Mouse (Mus musculus): ENCODE results near the gene Topaz1. TPM values are rescaled to one million over a fixed set of nuclear protein-coding genes. Genes with fewer than 3 reads are reported as not detected.

Gene Topaz1
- total and polyA plus RNA-seq, 2 experiments from 2014 or later, result not detected

GRCm38 (mm10) chr9:122734934-122735333, 12.2 kb upstream of the Topaz1 start:
- H3K36me3 ChIP-seq (replicated peaks; ENCODE audit: control insufficient read depth, insufficient read depth, low read length), result no peaks in the 10 kb centered on the region
- TF ChIP-seq EP300 (IDR thresholded peaks at IDR 0.05; ENCODE audit: low read depth) (no peak), CTCF (IDR thresholded peaks at IDR 0.05; ENCODE audit: low read depth) (no peak)
- DNase-seq (ENCODE audit: low spot score) (no peak), ATAC-seq (ENCODE audit: insufficient read depth, low read depth) (no peak)
- no peak overlapping the region for H3K9ac ChIP-seq (replicated peaks; ENCODE audit: low read depth, low read length)
- no peak overlapping the region for H3K27ac ChIP-seq (ENCODE audit: low read depth)
- H3K9me3 ChIP-seq (replicated peaks; ENCODE audit: control insufficient read depth, low read length), result no peaks in the 10 kb centered on the region
- H3K27me3 ChIP-seq (ENCODE audit: control insufficient read depth, insufficient read depth, low read length), result peaks cover 5% of the 10 kb centered on the region
- WGBS, result 55% methylated on average over 7 of the region's 7 CpGs
- no peak overlapping the region for H3K4me3 ChIP-seq (ENCODE audit: low read depth, low read length)
- no peaks in the 10 kb centered on the region for H3K4me1 ChIP-seq (ENCODE audit: control insufficient read depth, insufficient read depth)
- no peak overlapping the region for H3K4me2 ChIP-seq (ENCODE audit: low read depth, low read length)

DNA sequence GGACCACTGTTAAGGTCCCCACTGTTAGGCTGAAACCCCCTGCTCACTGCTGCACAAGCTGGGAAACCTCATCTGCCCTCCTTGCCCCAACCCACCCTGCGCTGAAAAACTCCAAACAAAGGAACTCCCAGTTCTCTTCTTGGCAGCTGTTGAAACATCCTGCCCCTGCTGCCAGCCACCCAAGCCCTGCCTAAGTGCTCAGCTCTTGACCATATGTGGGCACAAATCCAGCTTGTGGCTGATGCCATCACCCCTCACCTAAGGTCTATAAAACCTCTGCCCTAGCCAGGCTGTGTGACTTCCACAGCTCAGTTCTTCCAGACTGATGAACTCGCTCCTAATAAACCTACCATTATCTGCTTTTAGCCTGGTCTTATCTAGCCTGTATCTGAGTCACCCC, 11.1 kb upstream of the Topaz1 start:
- no peak overlapping the region for H3K4me2 ChIP-seq (ENCODE audit: low read depth, low read length)
- WGBS, result 38% methylated on average over 2 of the region's 2 CpGs
- no peak overlapping the region for H3K4me3 ChIP-seq (ENCODE audit: low read depth, low read length)
- H3K9ac ChIP-seq (replicated peaks; ENCODE audit: low read depth, low read length), result no peak overlapping the region
- no peak for TF ChIP-seq CTCF (IDR thresholded peaks at IDR 0.05; ENCODE audit: low read depth)
- TF ChIP-seq EP300 (IDR thresholded peaks at IDR 0.05; ENCODE audit: low read depth), result no peak
- no peak for DNase-seq (ENCODE audit: low spot score)
- H3K4me1 ChIP-seq (ENCODE audit: control insufficient read depth, insufficient read depth), result no peaks in the 10 kb centered on the region
- peaks cover 5% of the 10 kb centered on the region for H3K27me3 ChIP-seq (ENCODE audit: control insufficient read depth, insufficient read depth, low read length)
- no peak overlapping the region for H3K27ac ChIP-seq (ENCODE audit: low read depth)
- H3K36me3 ChIP-seq (replicated peaks; ENCODE audit: control insufficient read depth, insufficient read depth, low read length), result no peaks in the 10 kb centered on the region
- no peak for ATAC-seq (ENCODE audit: insufficient read depth, low read depth)
- no peaks in the 10 kb centered on the region for H3K9me3 ChIP-seq (replicated peaks; ENCODE audit: control insufficient read depth, low read length)

GRCm38 (mm10) chr9:122736742-122737141, 10.4 kb upstream of the Topaz1 start:
- no peak overlapping the region for H3K4me3 ChIP-seq (ENCODE audit: low read depth, low read length)
- no peak overlapping the region for H3K27ac ChIP-seq (ENCODE audit: low read depth)
- H3K36me3 ChIP-seq (replicated peaks; ENCODE audit: control insufficient read depth, insufficient read depth, low read length), result no peaks in the 10 kb centered on the region

DNA sequence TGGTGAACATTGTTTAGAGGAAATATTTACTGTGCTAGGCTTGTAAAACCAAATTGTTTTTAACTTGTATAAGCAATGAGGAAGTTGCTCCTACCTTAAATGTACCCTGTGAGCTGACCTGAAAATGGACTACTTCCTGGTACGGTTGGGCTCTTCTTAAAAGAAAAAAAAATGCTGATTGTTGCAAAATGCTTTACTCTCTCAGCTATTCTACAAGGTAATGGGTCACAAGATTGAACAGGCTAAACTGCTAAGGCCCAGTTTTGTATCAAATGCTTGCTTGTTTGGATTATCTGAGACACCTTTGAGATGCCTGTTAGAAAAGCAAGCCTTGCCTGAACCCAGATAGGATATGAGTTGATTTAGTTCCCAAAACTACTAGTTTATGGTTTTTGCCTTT, 1.3 kb upstream of the Topaz1 start:
- WGBS, result 77% methylated on average over 1 of the region's 1 CpGs
- Histone ChIP-seq H3K4me1 (ENCODE audit: control insufficient read depth, insufficient read depth) (no peaks in the 10 kb centered on the region), H3K9ac (replicated peaks; ENCODE audit: low read depth, low read length) (no peak overlapping the region), H3K27me3 (ENCODE audit: control insufficient read depth, insufficient read depth, low read length) (no peaks in the 10 kb centered on the region), H3K4me2 (ENCODE audit: low read depth, low read length) (no peak overlapping the region), H3K4me3 (ENCODE audit: low read depth, low read length) (no peak overlapping the region), H3K9me3 (replicated peaks; ENCODE audit: control insufficient read depth, low read length) (no peaks in the 10 kb centered on the region), H3K27ac (ENCODE audit: low read depth) (no peak overlapping the region), H3K36me3 (replicated peaks; ENCODE audit: control insufficient read depth, insufficient read depth, low read length) (no peaks in the 10 kb centered on the region)
- TF ChIP-seq EP300 (IDR thresholded peaks at IDR 0.05; ENCODE audit: low read depth) (no peak), CTCF (IDR thresholded peaks at IDR 0.05; ENCODE audit: low read depth) (no peak)
- DNase-seq (ENCODE audit: low spot score) (no peak), ATAC-seq (ENCODE audit: insufficient read depth, low read depth) (no peak)

More at GRCm38 (mm10) chr9:122736742-122737141, 10.4 kb upstream of the Topaz1 start:
- H3K27me3 ChIP-seq (ENCODE audit: control insufficient read depth, insufficient read depth, low read length), result peaks cover 5% of the 10 kb centered on the region
- no peak overlapping the region for H3K9ac ChIP-seq (replicated peaks; ENCODE audit: low read depth, low read length)
- H3K9me3 ChIP-seq (replicated peaks; ENCODE audit: control insufficient read depth, low read length), result no peaks in the 10 kb centered on the region
- no peaks in the 10 kb centered on the region for H3K4me1 ChIP-seq (ENCODE audit: control insufficient read depth, insufficient read depth)
- 15% methylated on average over 4 of the region's 4 CpGs for WGBS
- TF ChIP-seq CTCF (IDR thresholded peaks at IDR 0.05; ENCODE audit: low read depth), result peak; percentile 71
- no peak for TF ChIP-seq EP300 (IDR thresholded peaks at IDR 0.05; ENCODE audit: low read depth)
- DNase-seq (ENCODE audit: low spot score), result peak; percentile 43
- no peak for ATAC-seq (ENCODE audit: insufficient read depth, low read depth)
- H3K4me2 ChIP-seq (ENCODE audit: low read depth, low read length), result no peak overlapping the region

GRCm38 (mm10) chr9:122757614-122758013, 10.5 kb downstream of the Topaz1 start:
- TF ChIP-seq EP300 (IDR thresholded peaks at IDR 0.05; ENCODE audit: low read depth) (no peak), CTCF (IDR thresholded peaks at IDR 0.05; ENCODE audit: low read depth) (no peak)
- no peak for ATAC-seq (ENCODE audit: insufficient read depth, low read depth)
- Histone ChIP-seq H3K27ac (ENCODE audit: low read depth) (no peak overlapping the region), H3K27me3 (ENCODE audit: control insufficient read depth, insufficient read depth, low read length) (no peaks in the 10 kb centered on the region), H3K4me2 (ENCODE audit: low read depth, low read length) (no peak overlapping the region), H3K4me3 (ENCODE audit: low read depth, low read length) (no peak overlapping the region), H3K4me1 (ENCODE audit: control insufficient read depth, insufficient read depth) (no peaks in the 10 kb centered on the region), H3K9ac (replicated peaks; ENCODE audit: low read depth, low read length) (no peak overlapping the region), H3K9me3 (replicated peaks; ENCODE audit: control insufficient read depth, low read length) (0 out of 2 replicates have a peak, but pooled peaks cover 6% of the 10 kb centered on the region), H3K36me3 (replicated peaks; ENCODE audit: control insufficient read depth, insufficient read depth, low read length) (no peaks in the 10 kb centered on the region)
- WGBS, result 49% methylated on average over 2 of the region's 2 CpGs
- DNase-seq (ENCODE audit: low spot score), result no peak

GRCm38 (mm10) chr9:122760111-122760510, 13.0 kb downstream of the Topaz1 start:
- H3K4me3 ChIP-seq (ENCODE audit: low read depth, low read length), result no peak overlapping the region
- no peaks in the 10 kb centered on the region for H3K27me3 ChIP-seq (ENCODE audit: control insufficient read depth, insufficient read depth, low read length)
- H3K4me2 ChIP-seq (ENCODE audit: low read depth, low read length), result no peak overlapping the region
- no peak for ATAC-seq (ENCODE audit: insufficient read depth, low read depth)
- H3K9ac ChIP-seq (replicated peaks; ENCODE audit: low read depth, low read length), result no peak overlapping the region
- no peaks in the 10 kb centered on the region for H3K4me1 ChIP-seq (ENCODE audit: control insufficient read depth, insufficient read depth)
- 0 out of 2 replicates have a peak overlapping the region, but pooled peaks have one; percentile 15 for H3K27ac ChIP-seq (ENCODE audit: low read depth)
- TF ChIP-seq CTCF (IDR thresholded peaks at IDR 0.05; ENCODE audit: low read depth), result no peak
- no peak for TF ChIP-seq EP300 (IDR thresholded peaks at IDR 0.05; ENCODE audit: low read depth)
- DNase-seq (ENCODE audit: low spot score), result no peak
- no peaks in the 10 kb centered on the region for H3K36me3 ChIP-seq (replicated peaks; ENCODE audit: control insufficient read depth, insufficient read depth, low read length)
- H3K9me3 ChIP-seq (replicated peaks; ENCODE audit: control insufficient read depth, low read length), result 0 out of 2 replicates have a peak, but pooled peaks cover 2% of the 10 kb centered on the region
